Mouse (Mus musculus): ENCODE data around the gene Macrod2. TPM values are rescaled to one million over a fixed set of nuclear protein-coding genes. Genes with fewer than 3 reads are reported as not detected.
A peak's percentile ranks its signal among the peaks of the same experiment; 100 is the strongest.

The Macrod2 gene
- polyA plus RNA-seq, 1 experiment from 2014 or later = 75.4 TPM

DNA sequence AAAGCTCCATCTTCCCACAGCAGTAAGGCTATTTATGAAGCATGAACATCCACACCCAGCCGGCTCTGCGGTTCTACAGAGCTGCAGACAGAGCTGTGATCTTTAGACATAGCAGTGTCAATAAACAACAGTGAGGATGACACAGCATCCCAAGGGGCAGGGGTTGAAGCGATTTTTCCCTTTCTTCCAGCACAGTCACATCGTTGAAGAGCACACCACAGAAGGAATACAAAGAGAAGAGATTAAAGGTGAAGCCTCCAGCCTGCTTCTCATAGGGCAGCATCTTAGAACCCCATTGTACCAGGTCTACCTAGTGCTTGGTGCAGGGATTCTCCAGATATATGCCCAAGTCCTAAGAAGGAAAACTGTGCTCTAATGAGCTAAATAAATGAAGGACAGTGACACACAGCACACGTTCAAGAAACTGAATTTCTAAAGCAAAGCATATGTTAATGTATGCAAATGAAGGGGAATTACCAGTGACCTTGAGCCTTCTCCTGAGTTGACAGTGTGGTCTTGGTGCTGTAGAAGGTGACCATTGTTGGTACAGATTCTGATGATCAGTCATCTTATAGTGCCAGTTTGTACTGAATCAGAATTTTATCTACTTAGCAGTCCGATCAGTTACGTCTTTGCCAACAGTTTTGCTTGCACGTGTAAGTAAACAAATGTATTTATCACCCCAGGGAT is 1021.9 kb downstream of the Macrod2 start:
- H3K36me3 ChIP-seq = no peaks in the 10 kb centered on the region
- H3K4me1 ChIP-seq (replicated peaks) = peaks cover 13% of the 10 kb centered on the region
- no peaks in the 10 kb centered on the region for H3K27me3 ChIP-seq
- peak; percentile 83 for ATAC-seq
- H3K4me2 ChIP-seq (replicated peaks) = no peak overlapping the region
- no peak overlapping the region for H3K9ac ChIP-seq (replicated peaks)
- peak overlapping the region; percentile 44 for H3K27ac ChIP-seq
- H3K9me3 ChIP-seq = no peaks in the 10 kb centered on the region
- H3K4me3 ChIP-seq (replicated peaks) = no peak overlapping the region
- 38% methylated on average over 8 of the region's 8 CpGs for WGBS

DNA sequence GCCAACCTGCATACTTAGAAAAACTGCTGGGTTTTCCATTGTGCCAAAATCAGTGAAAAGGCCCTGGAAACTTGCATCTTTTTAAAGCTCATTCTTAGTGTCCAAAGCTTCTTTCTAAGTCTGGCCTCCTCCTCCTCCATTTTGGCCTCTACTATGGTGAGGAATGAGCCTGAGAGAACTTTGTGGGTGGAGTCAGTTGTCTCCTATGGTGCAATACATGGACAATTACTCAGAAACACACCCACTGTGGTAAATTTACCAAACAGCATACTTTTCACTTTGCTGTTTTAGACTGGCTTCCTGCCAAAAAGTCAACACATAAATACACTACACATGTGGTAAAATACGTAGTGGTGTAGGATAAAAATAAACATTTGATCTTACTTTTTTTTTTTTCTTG is 1024.7 kb downstream of the Macrod2 start:
- no peak overlapping the region for H3K9ac ChIP-seq (replicated peaks)
- no peak overlapping the region for H3K4me2 ChIP-seq (replicated peaks)
- peaks cover 13% of the 10 kb centered on the region for H3K4me1 ChIP-seq (replicated peaks)
- no peak for ATAC-seq
- no peaks in the 10 kb centered on the region for H3K9me3 ChIP-seq
- no peaks in the 10 kb centered on the region for H3K36me3 ChIP-seq
- H3K27ac ChIP-seq = no peak overlapping the region
- no peak overlapping the region for H3K4me3 ChIP-seq (replicated peaks)
- H3K27me3 ChIP-seq = no peaks in the 10 kb centered on the region
- WGBS = 83% methylated on average over 1 of the region's 1 CpGs

DNA sequence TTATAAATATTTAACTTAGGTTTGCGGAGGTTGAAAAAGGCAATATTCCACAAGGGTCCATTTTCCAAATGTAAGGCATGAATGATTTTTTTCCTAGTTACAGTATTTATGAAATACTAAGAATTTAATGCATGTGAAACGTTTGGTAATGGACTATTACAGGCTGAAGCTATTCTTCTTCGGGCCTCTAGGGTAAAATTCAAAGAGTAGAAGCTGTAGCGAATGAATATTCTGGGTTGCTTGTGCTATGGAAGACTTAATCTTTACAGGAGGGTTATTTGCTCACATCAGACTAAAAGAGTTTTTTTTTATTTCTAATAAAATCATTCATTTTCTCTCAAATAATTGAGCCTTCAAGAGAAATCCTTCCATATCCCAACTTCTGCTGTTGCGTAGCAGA is 1039.0 kb downstream of the Macrod2 start:
- no peak overlapping the region for H3K4me3 ChIP-seq (replicated peaks)
- peaks cover 7% of the 10 kb centered on the region; the same call in 1 of the 2 replicates for H3K4me1 ChIP-seq (replicated peaks)
- WGBS = 87% methylated on average over 5 of the region's 5 CpGs
- ATAC-seq = no peak
- no peak overlapping the region for H3K4me2 ChIP-seq (replicated peaks)
- H3K9me3 ChIP-seq = no peaks in the 10 kb centered on the region
- H3K27me3 ChIP-seq = no peaks in the 10 kb centered on the region
- no peaks in the 10 kb centered on the region for H3K36me3 ChIP-seq
- no peak overlapping the region for H3K27ac ChIP-seq
- H3K9ac ChIP-seq (replicated peaks) = no peak overlapping the region

DNA sequence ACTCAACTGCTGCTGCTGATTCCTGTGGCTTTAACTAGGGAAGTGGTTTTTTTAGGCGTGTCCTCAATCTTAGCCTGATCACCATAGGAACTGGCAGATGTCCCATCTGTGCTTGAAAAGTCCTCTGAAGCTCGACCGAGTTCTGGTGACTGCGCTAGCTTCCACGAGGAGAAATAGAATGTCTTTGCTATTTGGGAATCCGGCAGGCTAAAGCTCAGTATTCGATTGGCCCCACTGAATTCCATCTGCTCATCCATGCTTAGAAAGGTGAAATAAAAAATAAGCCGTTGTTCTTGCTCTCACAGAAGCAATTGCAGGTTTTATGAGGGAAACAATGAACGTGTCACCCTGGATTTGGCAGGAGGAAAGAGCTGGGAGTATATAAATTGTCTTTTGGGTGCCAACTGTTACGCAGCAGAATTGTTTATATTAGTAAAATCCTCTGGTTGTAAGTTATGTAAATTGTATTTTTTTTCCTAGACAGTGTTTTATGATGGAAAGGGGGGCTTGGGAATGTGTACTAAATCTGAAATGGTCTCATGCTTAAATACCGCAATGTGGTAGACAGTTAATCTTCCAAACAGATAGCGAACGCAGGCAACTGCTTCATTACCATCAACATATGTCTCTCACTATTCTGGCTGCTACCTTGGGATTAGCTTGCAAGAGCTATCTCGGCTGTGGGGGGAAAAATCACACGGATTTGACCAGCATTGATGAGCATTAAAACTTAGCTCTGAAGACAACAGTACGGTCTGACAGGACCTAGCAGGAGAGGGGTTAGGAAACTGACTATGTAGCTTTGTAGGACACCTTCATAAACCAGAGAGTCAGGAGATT is 1039.8 kb downstream of the Macrod2 start:
- peaks cover 7% of the 10 kb centered on the region; the same call in 1 of the 2 replicates for H3K4me1 ChIP-seq (replicated peaks)
- no peaks in the 10 kb centered on the region for H3K27me3 ChIP-seq
- H3K4me2 ChIP-seq (replicated peaks) = no peak overlapping the region
- no peaks in the 10 kb centered on the region for H3K9me3 ChIP-seq
- no peak overlapping the region for H3K27ac ChIP-seq
- no peaks in the 10 kb centered on the region for H3K36me3 ChIP-seq
- 55% methylated on average over 16 of the region's 16 CpGs for WGBS
- ATAC-seq = no peak
- no peak overlapping the region for H3K9ac ChIP-seq (replicated peaks)
- no peak overlapping the region for H3K4me3 ChIP-seq (replicated peaks)

DNA sequence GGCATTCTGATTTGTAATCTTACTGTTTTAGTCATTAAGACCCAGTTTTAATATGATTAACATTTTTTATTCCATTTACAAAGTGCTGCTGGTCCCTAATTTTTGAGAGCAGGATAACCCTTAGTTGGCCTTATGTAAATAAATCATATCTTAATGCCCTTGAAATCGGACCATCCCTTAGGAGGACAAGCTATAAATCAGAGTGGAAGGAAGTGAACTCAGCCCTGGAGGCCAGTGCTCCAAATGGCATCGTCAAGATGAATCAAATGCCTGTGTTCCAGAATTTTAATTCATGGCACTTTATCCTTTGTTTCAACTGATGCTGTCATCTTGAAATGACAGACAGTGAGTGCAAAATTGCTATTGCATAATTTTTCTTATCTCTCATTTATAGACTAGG is 1046.8 kb downstream of the Macrod2 start:
- H3K4me1 ChIP-seq (replicated peaks) = no peaks in the 10 kb centered on the region
- WGBS = 69% methylated on average over 2 of the region's 2 CpGs
- H3K4me3 ChIP-seq (replicated peaks) = no peak overlapping the region
- H3K27ac ChIP-seq = no peak overlapping the region
- H3K27me3 ChIP-seq = no peaks in the 10 kb centered on the region
- ATAC-seq = no peak
- H3K4me2 ChIP-seq (replicated peaks) = no peak overlapping the region
- H3K9me3 ChIP-seq = no peaks in the 10 kb centered on the region
- H3K36me3 ChIP-seq = no peaks in the 10 kb centered on the region
- no peak overlapping the region for H3K9ac ChIP-seq (replicated peaks)

DNA sequence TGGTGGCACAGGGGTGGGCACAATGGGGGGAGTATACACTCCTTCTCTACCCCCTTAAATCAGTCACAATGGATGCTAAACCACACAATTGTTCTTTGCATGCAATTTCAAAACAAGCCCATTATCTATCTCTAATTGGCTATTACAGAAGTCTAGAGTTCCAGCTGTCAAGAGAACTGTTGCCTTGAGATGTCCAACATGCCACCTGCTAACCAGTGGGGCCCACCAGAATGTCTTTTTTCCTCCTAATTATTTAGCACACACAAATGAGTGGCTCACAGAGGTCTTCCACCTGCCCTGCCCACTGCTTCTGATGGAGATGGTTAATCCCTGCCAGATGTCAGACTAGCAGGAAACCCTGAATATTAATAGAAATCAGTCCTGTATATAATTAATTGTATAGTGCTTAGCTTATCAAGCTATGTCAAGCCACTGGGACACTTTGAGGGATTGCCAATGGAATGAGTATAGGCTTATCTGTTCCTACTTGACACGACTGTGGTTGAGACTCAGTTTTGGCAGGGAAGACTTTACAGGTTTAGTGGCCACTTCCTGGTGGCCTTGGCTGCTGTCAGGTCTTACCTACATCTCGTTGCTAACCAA is 1054.1 kb downstream of the Macrod2 start:
- Histone ChIP-seq H3K9me3 (no peaks in the 10 kb centered on the region), H3K27me3 (no peaks in the 10 kb centered on the region), H3K36me3 (no peaks in the 10 kb centered on the region), H3K9ac (replicated peaks) (no peak overlapping the region), H3K27ac (no peak overlapping the region), H3K4me1 (replicated peaks) (no peaks in the 10 kb centered on the region), H3K4me3 (replicated peaks) (no peak overlapping the region), H3K4me2 (replicated peaks) (no peak overlapping the region)
- 59% methylated on average over 2 of the region's 2 CpGs for WGBS
- peak; percentile 78; the same call in 1 of the 2 replicates for ATAC-seq

DNA sequence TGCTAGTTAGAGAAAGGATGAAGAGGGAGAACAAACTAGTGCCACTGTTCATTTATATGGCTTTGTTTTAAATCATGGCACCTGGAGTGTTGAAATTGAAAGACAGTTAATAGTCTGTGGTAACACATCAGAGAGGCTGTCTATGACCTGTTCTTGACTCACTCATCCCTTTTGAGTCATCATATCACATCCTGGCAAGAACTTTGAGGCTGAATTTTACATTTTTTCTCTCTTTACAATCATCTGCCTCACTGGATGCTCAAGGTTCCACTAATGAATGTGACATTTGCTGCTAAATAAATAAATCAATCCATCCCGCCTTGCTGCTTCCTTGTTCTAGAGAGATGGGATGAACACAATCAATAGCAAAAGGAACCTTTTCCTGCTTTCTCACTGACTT is 1068.8 kb downstream of the Macrod2 start:
- WGBS = 92% methylated on average over 1 of the region's 1 CpGs
- Histone ChIP-seq H3K4me1 (replicated peaks) (no peaks in the 10 kb centered on the region), H3K36me3 (no peaks in the 10 kb centered on the region), H3K9ac (replicated peaks) (no peak overlapping the region), H3K9me3 (no peaks in the 10 kb centered on the region), H3K27ac (no peak overlapping the region), H3K4me2 (replicated peaks) (no peak overlapping the region), H3K27me3 (no peaks in the 10 kb centered on the region), H3K4me3 (replicated peaks) (no peak overlapping the region)
- ATAC-seq = no peak

DNA sequence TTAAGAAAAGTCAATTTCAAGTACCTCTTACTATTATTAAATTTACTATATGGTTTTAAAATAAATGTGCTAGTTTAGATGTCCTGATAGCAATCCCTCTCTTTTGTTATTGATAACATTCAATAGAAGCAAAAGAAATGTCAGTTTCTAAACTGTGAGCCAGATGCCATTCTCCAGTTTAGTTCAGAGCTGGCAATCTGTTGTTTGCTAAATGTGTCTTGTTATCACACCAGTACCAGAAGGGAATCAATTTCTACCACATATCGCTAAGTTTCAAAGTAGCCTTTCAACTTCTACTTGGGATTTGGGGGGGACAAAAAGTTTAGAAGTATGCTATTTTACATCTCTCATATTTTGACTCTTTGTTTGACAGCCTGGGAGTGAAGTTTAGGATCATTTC is 1077.7 kb downstream of the Macrod2 start:
- H3K4me2 ChIP-seq (replicated peaks) = no peak overlapping the region
- WGBS = 95% methylated on average over 1 of the region's 1 CpGs
- no peak overlapping the region for H3K4me3 ChIP-seq (replicated peaks)
- H3K4me1 ChIP-seq (replicated peaks) = 0 out of 2 replicates have a peak, but pooled peaks cover 6% of the 10 kb centered on the region
- no peaks in the 10 kb centered on the region for H3K36me3 ChIP-seq
- no peak overlapping the region for H3K9ac ChIP-seq (replicated peaks)
- H3K9me3 ChIP-seq = no peaks in the 10 kb centered on the region
- ATAC-seq = no peak
- H3K27ac ChIP-seq = no peak overlapping the region
- H3K27me3 ChIP-seq = no peaks in the 10 kb centered on the region

DNA sequence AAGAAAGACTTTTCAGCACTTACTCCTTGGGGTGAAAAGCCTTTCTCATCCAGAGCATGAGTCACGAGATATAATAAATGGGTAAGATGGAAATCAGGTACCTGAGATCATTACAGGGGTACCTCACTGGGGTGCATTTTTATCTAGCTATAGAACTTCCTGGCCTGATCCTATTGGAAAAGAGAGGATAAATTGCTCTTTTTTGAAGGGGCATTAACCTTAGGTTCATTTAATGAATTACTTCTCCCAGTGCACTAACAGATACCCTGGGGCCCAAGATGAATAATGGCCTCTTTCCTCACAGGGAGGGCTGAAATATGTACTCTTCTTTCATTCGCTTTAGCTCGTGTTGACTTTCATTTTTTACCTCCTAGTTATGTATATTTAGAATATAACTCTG is 1082.5 kb downstream of the Macrod2 start:
- H3K4me2 ChIP-seq (replicated peaks) = no peak overlapping the region
- no peaks in the 10 kb centered on the region for H3K27me3 ChIP-seq
- H3K9ac ChIP-seq (replicated peaks) = no peak overlapping the region
- H3K27ac ChIP-seq = no peak overlapping the region
- H3K36me3 ChIP-seq = no peaks in the 10 kb centered on the region
- no peak for ATAC-seq
- no peaks in the 10 kb centered on the region for H3K9me3 ChIP-seq
- 0 out of 2 replicates have a peak, but pooled peaks cover 6% of the 10 kb centered on the region for H3K4me1 ChIP-seq (replicated peaks)
- H3K4me3 ChIP-seq (replicated peaks) = no peak overlapping the region
- WGBS = 73% methylated on average over 3 of the region's 3 CpGs

DNA sequence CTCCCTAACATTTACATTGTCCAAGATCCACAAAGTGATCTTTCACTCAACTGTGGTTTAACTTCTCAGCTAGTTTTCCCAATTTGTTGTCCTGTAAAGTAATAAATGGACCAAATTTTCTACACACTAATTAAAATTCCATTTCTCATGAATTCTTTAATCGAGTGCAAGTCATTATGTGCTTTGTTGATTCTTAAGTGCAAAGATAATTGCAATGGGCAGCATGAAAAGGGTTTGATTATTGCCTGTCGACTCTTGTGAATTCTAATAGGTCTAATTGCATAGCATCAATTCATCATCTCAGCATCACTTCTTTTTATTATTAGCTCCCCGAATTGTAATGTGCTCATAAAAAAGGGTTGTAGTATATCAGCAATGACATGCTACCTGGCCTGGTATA is 1095.4 kb downstream of the Macrod2 start:
- no peak overlapping the region for H3K4me3 ChIP-seq (replicated peaks)
- WGBS = 63% methylated on average over 3 of the region's 3 CpGs
- no peak overlapping the region for H3K4me2 ChIP-seq (replicated peaks)
- no peaks in the 10 kb centered on the region for H3K36me3 ChIP-seq
- H3K27me3 ChIP-seq = no peaks in the 10 kb centered on the region
- no peak overlapping the region for H3K27ac ChIP-seq
- no peak for ATAC-seq
- H3K9me3 ChIP-seq = no peaks in the 10 kb centered on the region
- no peaks in the 10 kb centered on the region for H3K4me1 ChIP-seq (replicated peaks)
- no peak overlapping the region for H3K9ac ChIP-seq (replicated peaks)

DNA sequence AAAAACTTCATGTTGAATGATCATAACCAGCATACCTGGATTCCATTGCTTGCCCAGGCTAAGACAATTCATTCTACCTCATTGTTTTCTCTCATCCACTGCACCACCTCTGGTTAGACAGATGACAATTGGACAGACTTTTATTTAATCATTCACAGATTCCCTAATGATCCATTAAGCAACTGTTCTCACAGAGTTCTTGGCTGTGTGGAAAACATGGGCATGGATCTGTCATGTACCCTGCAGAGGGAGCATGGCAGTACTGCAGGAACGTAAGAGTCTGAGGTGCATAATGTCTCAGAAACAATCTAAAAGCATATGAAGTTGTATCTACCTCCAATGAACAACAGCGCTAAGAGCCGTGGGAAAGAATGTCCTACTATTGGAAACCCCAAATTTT is 1110.3 kb downstream of the Macrod2 start:
- ATAC-seq = no peak
- 94% methylated on average over 3 of the region's 3 CpGs for WGBS
- H3K36me3 ChIP-seq = no peaks in the 10 kb centered on the region
- H3K4me3 ChIP-seq (replicated peaks) = no peak overlapping the region
- no peak overlapping the region for H3K4me2 ChIP-seq (replicated peaks)
- H3K9ac ChIP-seq (replicated peaks) = no peak overlapping the region
- H3K27ac ChIP-seq = no peak overlapping the region
- peaks cover 15% of the 10 kb centered on the region for H3K4me1 ChIP-seq (replicated peaks)
- no peaks in the 10 kb centered on the region for H3K9me3 ChIP-seq
- H3K27me3 ChIP-seq = no peaks in the 10 kb centered on the region
